Mouse (Mus musculus): Measurements from ENCODE around the gene Nploc4. TPM values are rescaled to one million over a fixed set of nuclear protein-coding genes. Genes with fewer than 3 reads are reported as not detected.

The Nploc4 gene
- total and polyA plus RNA-seq, 2 experiments from 2014 or later = 28.6 to 65.8 TPM

- Histone ChIP-seq H3K9me3 (ENCODE audit: low read length) (no peaks in the 10 kb centered on the region), H3K9ac (no peak overlapping the region), H3K4me2 (ENCODE audit: low read depth) (no peak overlapping the region), H3K27me3 (ENCODE audit: insufficient read depth, low read length) (no peaks in the 10 kb centered on the region), H3K36me3 (ENCODE audit: insufficient read depth) (no peaks in the 10 kb centered on the region), H3K4me1 (ENCODE audit: insufficient read depth) (peaks cover 15% of the 10 kb centered on the region), H3K4me3 (ENCODE audit: low read depth, low read length) (no peak overlapping the region), H3K27ac (ENCODE audit: low read depth, low read length) (no peak overlapping the region)
- DNase-seq (no peak), ATAC-seq (no peak)
- WGBS = 59% methylated on average over 8 of the region's 8 CpGs
- TF ChIP-seq CTCF (IDR thresholded peaks at IDR 0.05; ENCODE audit: low read depth) = no peak
Measured at GRCm38 (mm10) chr11:120360062-120360461, 77.4 kb downstream of the Nploc4 start.

GRCm38 (mm10) chr11:120359391-120359790 is 78.1 kb downstream of the Nploc4 start:
- no peak overlapping the region for H3K4me3 ChIP-seq (ENCODE audit: low read depth, low read length)
- no peak for TF ChIP-seq CTCF (IDR thresholded peaks at IDR 0.05; ENCODE audit: low read depth)
- no peaks in the 10 kb centered on the region for H3K27me3 ChIP-seq (ENCODE audit: insufficient read depth, low read length)
- H3K36me3 ChIP-seq (ENCODE audit: insufficient read depth) = no peaks in the 10 kb centered on the region
- H3K4me2 ChIP-seq (ENCODE audit: low read depth) = no peak overlapping the region
- ATAC-seq (no peak), DNase-seq (no peak)
- H3K9ac ChIP-seq = no peak overlapping the region
- WGBS = 53% methylated on average over 6 of the region's 6 CpGs
- H3K4me1 ChIP-seq (ENCODE audit: insufficient read depth) = peaks cover 15% of the 10 kb centered on the region
- peak overlapping the region; percentile 88; the same call in 1 of the 2 replicates for H3K27ac ChIP-seq (ENCODE audit: low read depth, low read length)
- no peaks in the 10 kb centered on the region for H3K9me3 ChIP-seq (ENCODE audit: low read length)

DNA sequence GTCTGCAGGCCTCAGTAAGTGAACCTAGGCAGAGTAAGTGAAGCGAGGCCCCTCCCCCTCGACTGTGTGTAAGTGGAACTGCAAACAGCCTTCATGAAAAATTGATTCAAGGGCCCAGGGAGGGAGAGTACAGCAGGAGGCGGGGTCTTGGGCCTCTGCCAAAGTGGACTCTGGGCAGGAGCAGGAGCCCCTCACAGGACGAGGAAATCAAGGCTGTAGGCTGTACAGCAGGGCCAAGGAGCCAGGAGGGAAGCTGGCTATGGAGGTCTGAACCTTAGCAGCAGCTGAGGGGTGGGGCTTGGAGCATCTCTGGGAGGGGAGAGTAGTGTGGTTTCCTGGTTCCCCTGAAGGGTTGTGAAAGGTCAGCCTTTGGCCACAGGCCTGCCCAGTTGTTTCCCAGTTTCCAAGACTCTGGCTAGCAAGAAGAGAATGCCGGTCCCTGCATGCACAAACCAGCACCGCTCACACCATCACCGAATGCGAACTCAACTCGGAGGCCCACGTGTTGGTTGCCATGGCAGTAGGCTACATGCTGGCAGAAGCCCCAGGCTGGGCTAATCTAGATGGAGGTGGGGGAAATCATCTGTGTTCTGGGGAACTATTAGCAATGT is 79.6 kb downstream of the Nploc4 start:
- 4% methylated on average over 10 of the region's 10 CpGs for WGBS
- Histone ChIP-seq H3K9ac (peak overlapping the region; percentile 35), H3K27me3 (ENCODE audit: insufficient read depth, low read length) (no peaks in the 10 kb centered on the region), H3K36me3 (ENCODE audit: insufficient read depth) (no peaks in the 10 kb centered on the region), H3K9me3 (ENCODE audit: low read length) (no peaks in the 10 kb centered on the region), H3K4me1 (ENCODE audit: insufficient read depth) (peaks cover 15% of the 10 kb centered on the region), H3K27ac (ENCODE audit: low read depth, low read length) (peak overlapping the region; percentile 88), H3K4me3 (ENCODE audit: low read depth, low read length) (no peak overlapping the region), H3K4me2 (ENCODE audit: low read depth) (peak overlapping the region; percentile 38)
- no peak for TF ChIP-seq CTCF (IDR thresholded peaks at IDR 0.05; ENCODE audit: low read depth)
- DNase-seq (peak; percentile 91), ATAC-seq (peak; percentile 94)

GRCm38 (mm10) chr11:120356900-120357299 is 80.6 kb downstream of the Nploc4 start:
- Histone ChIP-seq H3K4me1 (ENCODE audit: insufficient read depth) (peaks cover 15% of the 10 kb centered on the region), H3K9ac (no peak overlapping the region), H3K4me2 (ENCODE audit: low read depth) (no peak overlapping the region), H3K27me3 (ENCODE audit: insufficient read depth, low read length) (no peaks in the 10 kb centered on the region), H3K9me3 (ENCODE audit: low read length) (no peaks in the 10 kb centered on the region), H3K36me3 (ENCODE audit: insufficient read depth) (no peaks in the 10 kb centered on the region), H3K27ac (ENCODE audit: low read depth, low read length) (no peak overlapping the region), H3K4me3 (ENCODE audit: low read depth, low read length) (no peak overlapping the region)
- DNase-seq (no peak), ATAC-seq (no peak)
- peak; percentile 13; the same call in 1 of the 2 replicates for TF ChIP-seq CTCF (IDR thresholded peaks at IDR 0.05; ENCODE audit: low read depth)
- 93% methylated on average over 4 of the region's 4 CpGs for WGBS

GRCm38 (mm10) chr11:120356319-120356840 is 81.1 kb downstream of the Nploc4 start:
- Histone ChIP-seq H3K27ac (ENCODE audit: low read depth, low read length) (no peak overlapping the region), H3K9ac (no peak overlapping the region), H3K9me3 (ENCODE audit: low read length) (no peaks in the 10 kb centered on the region), H3K4me3 (ENCODE audit: low read depth, low read length) (no peak overlapping the region), H3K36me3 (ENCODE audit: insufficient read depth) (no peaks in the 10 kb centered on the region), H3K4me1 (ENCODE audit: insufficient read depth) (peaks cover 15% of the 10 kb centered on the region), H3K27me3 (ENCODE audit: insufficient read depth, low read length) (no peaks in the 10 kb centered on the region), H3K4me2 (ENCODE audit: low read depth) (no peak overlapping the region)
- DNase-seq (no peak), ATAC-seq (no peak)
- peak; percentile 44 for TF ChIP-seq CTCF (IDR thresholded peaks at IDR 0.05; ENCODE audit: low read depth)
- 80% methylated on average over 15 of the region's 15 CpGs for WGBS

- WGBS = 84% methylated on average over 5 of the region's 5 CpGs
- no peak for TF ChIP-seq CTCF (IDR thresholded peaks at IDR 0.05; ENCODE audit: low read depth)
- DNase-seq (no peak), ATAC-seq (no peak)
- H3K4me1 ChIP-seq (ENCODE audit: insufficient read depth) = peaks cover 15% of the 10 kb centered on the region
- no peaks in the 10 kb centered on the region for H3K9me3 ChIP-seq (ENCODE audit: low read length)
- H3K27me3 ChIP-seq (ENCODE audit: insufficient read depth, low read length) = no peaks in the 10 kb centered on the region
- no peak overlapping the region for H3K27ac ChIP-seq (ENCODE audit: low read depth, low read length)
- H3K4me3 ChIP-seq (ENCODE audit: low read depth, low read length) = no peak overlapping the region
- no peaks in the 10 kb centered on the region for H3K36me3 ChIP-seq (ENCODE audit: insufficient read depth)
- H3K9ac ChIP-seq = no peak overlapping the region
- H3K4me2 ChIP-seq (ENCODE audit: low read depth) = no peak overlapping the region
Measured at GRCm38 (mm10) chr11:120355277-120356039, 82.0 kb downstream of the Nploc4 start.

All from forebrain, postnatal 0 days (tissue).